Mouse (Mus musculus) cerebellum, adult 2 months (tissue): ENCODE measurements around the gene Decr2.

Source experiments
- CTCF ChIP-seq: fragments of 200-500 bp; IDR thresholded peaks from 2 replicates; pipeline ENCODE4 v1.5.1; 2011; ENCODE audit warnings: low read depth, mild to moderate bottlenecking, control low read depth, low read length, moderate library complexity, borderline replicate concordance; ENCODE audit not compliant: insufficient read depth
- POLR2A ChIP-seq: fragments of 200-500 bp; IDR thresholded peaks from 2 replicates; pipeline ENCODE4 v1.6.1; 2011; ENCODE audit warnings: low read length, control low read depth, borderline replicate concordance; ENCODE audit not compliant: insufficient read depth

GRCm38 (mm10) chr17:26098461-26098860 lies 8.3 kb upstream of the Decr2 start:
- TF ChIP-seq POLR2A (no peak), CTCF (no peak)
